Mouse (Mus musculus): ENCODE results near the gene Jchain. TPM values are rescaled to one million over a fixed set of nuclear protein-coding genes. Genes with fewer than 3 reads are reported as not detected.

The Jchain gene
- total and polyA plus RNA-seq, 3 experiments, result 336 to 1,319 (median 477) TPM

DNA sequence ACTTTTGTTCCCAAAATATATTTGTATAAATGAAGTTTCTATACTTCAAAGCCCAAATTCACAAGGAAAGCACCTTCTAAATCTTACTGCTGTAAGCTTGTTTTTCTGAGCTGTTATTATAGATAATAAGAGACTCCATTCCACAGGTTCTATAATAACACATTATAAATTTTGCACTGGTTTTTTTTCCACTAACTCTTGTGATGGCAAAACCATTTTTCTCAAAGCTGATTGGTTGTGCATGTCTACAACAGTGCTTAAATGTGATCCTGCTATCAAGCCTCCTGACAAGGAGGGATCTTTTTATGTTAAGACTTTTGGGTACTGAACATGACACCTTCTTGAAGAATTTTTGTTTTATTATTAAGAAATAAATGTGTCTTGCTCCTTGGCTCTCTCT, 40.0 kb downstream of the Jchain start, which contains the start of gene Enam:
Enam (plus strand) TSS at position 301 of the 400 bp plus-strand sequence.
- DNase-seq (ENCODE audit: extremely low read depth), result no peak
- Histone ChIP-seq H3K4me3 (replicated peaks in 1 of 3; ENCODE audit: low read depth in 2 of 3, low read length in 2 of 3, poor library complexity in 1 of 3) (no peak within 1 kb of the TSS), H3K9me3 (replicated peaks; ENCODE audit: low read length) (no peaks in the 10 kb centered on the region), H3K27me3 (replicated peaks) (no peaks in the 10 kb centered on the region), H3K4me2 (ENCODE audit: insufficient read depth, low read depth, poor library complexity, severe bottlenecking) (no peak within 1 kb of the TSS), H3K27ac (ENCODE audit: insufficient read depth, low read depth) (no peak within 1 kb of the TSS), H3K79me2 (replicated peaks; ENCODE audit: control insufficient read depth, extremely low read depth, insufficient read depth, poor library complexity, severe bottlenecking) (no peaks in the 10 kb centered on the region), H3K9ac (ENCODE audit: insufficient read depth, low read depth) (no peak within 1 kb of the TSS), H3K4me1 (ENCODE audit: control insufficient read depth in 1 of 2, insufficient read depth in 2 of 2) (peaks cover 2 to 12% of the 10 kb centered on the region in 2 experiments; a peak in 3 of 4 replicates), H3K36me3 (replicated peaks in 1 of 2; ENCODE audit: control insufficient read depth in 1 of 2, insufficient read depth in 1 of 2, low read length in 1 of 2) (no peaks in the 10 kb centered on the region)
- in situ Hi-C loops (cut with MboI; ENCODE audit: low pct_ligation_motif_present, low pct_unique_long_range_greater_than_20kb, low sequenced_read_pairs), result no loop called here
- TF ChIP-seq CHD1 (IDR thresholded peaks at IDR 0.05; ENCODE audit: low read depth, low read length), result no peak
- no peak for TF ChIP-seq PAX5 (IDR thresholded peaks at IDR 0.05; ENCODE audit: low read length)
- TF ChIP-seq ZC3H11A (IDR thresholded peaks at IDR 0.05; ENCODE audit: low read depth, low read length), result no peak
- no peak for TF ChIP-seq SMC3 (IDR thresholded peaks at IDR 0.05; ENCODE audit: low read depth, low read length)
- TF ChIP-seq MAFK (IDR thresholded peaks at IDR 0.05; ENCODE audit: insufficient replicate concordance, low read length), result no peak
- no peak for TF ChIP-seq CHD2 (IDR thresholded peaks at IDR 0.05; ENCODE audit: low read length)
- TF ChIP-seq MXI1 (IDR thresholded peaks at IDR 0.05; ENCODE audit: low read depth, low read length), result no peak
- TF ChIP-seq MAX (IDR thresholded peaks at IDR 0.05; ENCODE audit: low read length), result no peak
- no peak for TF ChIP-seq USF1 (IDR thresholded peaks at IDR 0.05; ENCODE audit: low read depth, low read length)
- no peak for TF ChIP-seq ETS1 (conservative IDR thresholded peaks at IDR 0.05; ENCODE audit: low read depth, low read length)
- no peak for TF ChIP-seq ZKSCAN1 (IDR thresholded peaks at IDR 0.05; ENCODE audit: borderline replicate concordance, low read depth, low read length)
- TF ChIP-seq RCOR1 (conservative IDR thresholded peaks at IDR 0.05; ENCODE audit: low read depth, low read length), result no peak
- TF ChIP-seq RAD21 (IDR thresholded peaks at IDR 0.05; ENCODE audit: low read depth, low read length), result no peak
- no peak for TF ChIP-seq E2F4 (IDR thresholded peaks at IDR 0.05; ENCODE audit: insufficient replicate concordance, low read depth, low read length)
- TF ChIP-seq HCFC1 (IDR thresholded peaks at IDR 0.05; ENCODE audit: low read depth, low read length), result no peak
- no peak for TF ChIP-seq KAT2A (IDR thresholded peaks at IDR 0.05; ENCODE audit: insufficient replicate concordance, low read length)
- TF ChIP-seq GABPA (IDR thresholded peaks at IDR 0.05; ENCODE audit: insufficient replicate concordance, low read depth, low read length), result no peak
- no peak for TF ChIP-seq TCF12 (IDR thresholded peaks at IDR 0.05; ENCODE audit: low read depth, low read length)
- dilution Hi-C loops (cut with MboI; ENCODE audit: extremely low pct_ligation_motif_present, extremely low pct_unique_long_range_greater_than_20kb, low sequenced_read_pairs), result no loop called here

Other genes with a start within 250 kb of the Jchain start
- gene Prol1, start 210.6 kb downstream of the Jchain start, total RNA-seq (2012; rRNA removed), result not detected in 2 replicates
- gene Prol1, start 210.6 kb downstream of the Jchain start, total RNA-seq (2014; rRNA removed), result not detected in 2 replicates
- not detected in 2 replicates for gene Prol1, start 210.6 kb downstream of the Jchain start, polyA plus RNA-seq (2012; ENCODE audit: insufficient read length, low read depth)
- gene Amtn, start 151.8 kb downstream of the Jchain start, total RNA-seq (2012; rRNA removed), result 0.34 TPM in 1 of 2 replicates, not detected in the other
- gene Amtn, start 151.8 kb downstream of the Jchain start, total RNA-seq (2014; rRNA removed), result not detected in 2 replicates
- not detected in 2 replicates for gene Amtn, start 151.8 kb downstream of the Jchain start, polyA plus RNA-seq (2012; ENCODE audit: insufficient read length, low read depth)
- gene Ambn, start 71.9 kb downstream of the Jchain start, total RNA-seq (2012; rRNA removed), result 0.08 TPM in 1 of 2 replicates, not detected in the other
- 0.20 TPM in 1 of 2 replicates, not detected in the other for gene Ambn, start 71.9 kb downstream of the Jchain start, total RNA-seq (2014; rRNA removed)
- not detected in 2 replicates for gene Ambn, start 71.9 kb downstream of the Jchain start, polyA plus RNA-seq (2012; ENCODE audit: insufficient read length, low read depth)
- 0.04 TPM in 2 replicates for gene Enam, start 39.9 kb downstream of the Jchain start, total RNA-seq (2012; rRNA removed)
- not detected in 2 replicates for gene Enam, start 39.9 kb downstream of the Jchain start, total RNA-seq (2014; rRNA removed)
- 0.09 TPM in 1 of 2 replicates, not detected in the other for gene Enam, start 39.9 kb downstream of the Jchain start, polyA plus RNA-seq (2012; ENCODE audit: insufficient read length, low read depth)
- 66.6 and 90.4 TPM in 2 replicates for gene Utp3, start 26.6 kb upstream of the Jchain start, total RNA-seq (2012; rRNA removed)
- 55.5 and 55.9 TPM in 2 replicates for gene Utp3, start 26.6 kb upstream of the Jchain start, total RNA-seq (2014; rRNA removed)
- gene Utp3, start 26.6 kb upstream of the Jchain start, polyA plus RNA-seq (2012; ENCODE audit: insufficient read length, low read depth), result 169 and 197 TPM in 2 replicates
- gene Rufy3, start 37.1 kb upstream of the Jchain start, total RNA-seq (2012; rRNA removed), result 13.6 and 17.2 TPM in 2 replicates
- 17.4 and 19.9 TPM in 2 replicates for gene Rufy3, start 37.1 kb upstream of the Jchain start, total RNA-seq (2014; rRNA removed)
- gene Rufy3, start 37.1 kb upstream of the Jchain start, polyA plus RNA-seq (2012; ENCODE audit: insufficient read length, low read depth), result 21.8 and 22.3 TPM in 2 replicates
- gene Grsf1, start 148.3 kb upstream of the Jchain start, total RNA-seq (2012; rRNA removed), result 56.8 and 60.5 TPM in 2 replicates
- gene Grsf1, start 148.3 kb upstream of the Jchain start, total RNA-seq (2014; rRNA removed), result 109 and 115 TPM in 2 replicates
- 100 and 126 TPM in 2 replicates for gene Grsf1, start 148.3 kb upstream of the Jchain start, polyA plus RNA-seq (2012; ENCODE audit: insufficient read length, low read depth)
- 7.0 and 7.6 TPM in 2 replicates for gene Mob1b, start 193.0 kb upstream of the Jchain start, total RNA-seq (2012; rRNA removed)
- 11.9 and 13.0 TPM in 2 replicates for gene Mob1b, start 193.0 kb upstream of the Jchain start, total RNA-seq (2014; rRNA removed)
- 9.0 and 10.5 TPM in 2 replicates for gene Mob1b, start 193.0 kb upstream of the Jchain start, polyA plus RNA-seq (2012; ENCODE audit: insufficient read length, low read depth)
- gene Dck, start 237.1 kb upstream of the Jchain start, total RNA-seq (2012; rRNA removed), result 13.7 and 15.4 TPM in 2 replicates
- 31.2 and 33.9 TPM in 2 replicates for gene Dck, start 237.1 kb upstream of the Jchain start, total RNA-seq (2014; rRNA removed)
- gene Dck, start 237.1 kb upstream of the Jchain start, polyA plus RNA-seq (2012; ENCODE audit: insufficient read length, low read depth), result 20.9 and 25.5 TPM in 2 replicates

Measured in CH12.LX (cell line).